Mouse (Mus musculus): ENCODE results near the gene G3bp1.

The G3bp1 gene

DNA sequence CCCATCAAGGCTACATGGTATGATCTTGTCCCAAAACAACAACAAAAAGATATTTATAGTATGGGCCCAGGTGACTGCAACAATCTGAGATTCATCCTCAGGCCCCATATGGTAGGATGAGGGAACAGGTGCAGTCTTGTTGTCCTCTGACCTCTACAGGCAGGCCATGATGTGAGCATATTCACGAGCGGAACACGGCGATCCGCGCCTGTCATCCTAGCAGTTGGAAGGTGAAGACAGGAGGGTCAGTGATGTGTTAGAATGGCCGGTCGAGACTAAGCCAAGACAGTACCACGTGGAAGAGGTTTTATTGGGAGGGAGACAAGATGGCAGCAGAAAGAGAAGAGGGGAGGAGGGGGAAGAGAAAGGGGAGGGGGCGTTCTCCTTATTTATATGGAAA is 4.8 kb upstream of the G3bp1 start:
- no peak for DNase-seq (ENCODE audit: low read depth, low spot score)

- no peak for DNase-seq (ENCODE audit: low read depth, low spot score)
These were observed 4.3 kb upstream of the G3bp1 start for GRCm38 (mm10) chr11:55465177-55465576.

GRCm38 (mm10) chr11:55468012-55468411 is 1.5 kb upstream of the G3bp1 start:
- no peak for DNase-seq (ENCODE audit: low read depth, low spot score)

- no peak for DNase-seq (ENCODE audit: low read depth, low spot score)
These were observed 856 bp upstream of the G3bp1 start for GRCm38 (mm10) chr11:55468611-55469047.

- peak; percentile 51 for DNase-seq (ENCODE audit: low read depth, low spot score)
These were observed 622 bp downstream of the G3bp1 start for GRCm38 (mm10) chr11:55469923-55470691.

- DNase-seq (ENCODE audit: low read depth, low spot score): no peak
These were observed 1.3 kb downstream of the G3bp1 start for GRCm38 (mm10) chr11:55470761-55471160.

- DNase-seq (ENCODE audit: low read depth, low spot score): no peak
These were observed 2.0 kb downstream of the G3bp1 start for GRCm38 (mm10) chr11:55471467-55471866.

DNA sequence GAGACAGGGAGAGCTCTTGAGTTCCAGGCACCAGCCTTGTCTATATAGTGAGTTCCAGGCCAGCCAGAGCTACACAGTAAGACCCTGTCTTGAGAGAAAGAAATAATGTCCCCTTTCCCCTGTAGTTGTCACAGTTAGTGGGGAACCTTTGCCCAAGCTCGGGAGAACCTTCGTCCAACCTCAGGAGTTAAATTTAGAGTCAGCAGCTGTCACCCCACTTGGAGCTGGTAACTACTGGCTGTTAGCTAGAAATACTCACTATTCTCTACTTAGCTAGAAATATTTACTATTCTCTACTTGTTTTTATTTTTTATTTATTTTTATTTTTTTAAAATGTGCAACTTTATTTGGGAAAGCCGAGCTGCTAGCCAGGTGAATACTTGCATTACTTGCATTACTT is 3.7 kb downstream of the G3bp1 start:
- DNase-seq (ENCODE audit: low read depth, low spot score): no peak

GRCm38 (mm10) chr11:55485443-55485842 is 16.0 kb downstream of the G3bp1 start:
- DNase-seq (ENCODE audit: low read depth, low spot score): no peak

- DNase-seq (ENCODE audit: low read depth, low spot score): no peak
These were observed 26.7 kb downstream of the G3bp1 start for GRCm38 (mm10) chr11:55496158-55496557.

DNA sequence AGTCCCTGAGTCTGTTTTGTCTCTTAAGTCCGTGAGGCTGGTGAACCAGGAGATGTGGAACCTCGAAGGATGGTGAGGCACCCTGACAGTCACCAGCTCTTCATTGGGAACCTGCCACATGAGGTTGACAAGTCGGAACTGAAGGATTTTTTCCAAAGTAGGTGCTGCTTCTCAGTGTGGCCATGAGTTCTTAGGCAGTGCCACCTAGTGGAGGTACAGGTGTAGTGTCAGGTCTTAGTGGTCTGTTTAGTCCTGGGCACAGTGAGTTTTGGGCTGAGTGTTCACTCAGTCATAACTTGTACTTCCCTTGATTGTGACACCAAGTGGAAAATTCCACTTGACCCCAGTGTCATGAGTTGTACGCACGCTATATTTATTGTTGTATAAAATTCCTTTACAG is 28.4 kb downstream of the G3bp1 start:
- peak; percentile 60 for DNase-seq (ENCODE audit: low read depth, low spot score)

- DNase-seq (ENCODE audit: low read depth, low spot score): no peak
These were observed 32.6 kb downstream of the G3bp1 start for GRCm38 (mm10) chr11:55501955-55502531.

GRCm38 (mm10) chr11:55502886-55503285 is 33.4 kb downstream of the G3bp1 start:
- DNase-seq (ENCODE audit: low read depth, low spot score): no peak

GRCm38 (mm10) chr11:55505485-55505884 is 36.0 kb downstream of the G3bp1 start:
- no peak for DNase-seq (ENCODE audit: low read depth, low spot score)

DNA sequence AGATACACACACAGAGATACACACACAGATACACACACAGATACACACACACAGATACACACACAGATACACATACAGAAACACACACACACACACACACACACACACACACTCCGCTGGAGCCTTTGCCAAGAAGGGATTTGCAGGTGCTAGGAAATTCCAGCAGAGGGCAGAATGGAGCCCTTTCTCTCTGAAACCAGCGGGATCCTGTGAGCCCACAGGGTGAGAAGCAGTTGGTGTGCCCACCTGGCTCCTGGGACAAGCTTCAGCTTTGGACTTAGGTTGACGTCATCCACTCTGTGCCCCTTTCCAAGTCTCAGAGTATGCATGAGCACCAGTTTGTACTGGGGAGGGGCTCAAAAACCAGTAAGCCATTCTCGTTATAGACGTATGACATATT is 41.9 kb downstream of the G3bp1 start:
- no peak for DNase-seq (ENCODE audit: low read depth, low spot score)

DNA sequence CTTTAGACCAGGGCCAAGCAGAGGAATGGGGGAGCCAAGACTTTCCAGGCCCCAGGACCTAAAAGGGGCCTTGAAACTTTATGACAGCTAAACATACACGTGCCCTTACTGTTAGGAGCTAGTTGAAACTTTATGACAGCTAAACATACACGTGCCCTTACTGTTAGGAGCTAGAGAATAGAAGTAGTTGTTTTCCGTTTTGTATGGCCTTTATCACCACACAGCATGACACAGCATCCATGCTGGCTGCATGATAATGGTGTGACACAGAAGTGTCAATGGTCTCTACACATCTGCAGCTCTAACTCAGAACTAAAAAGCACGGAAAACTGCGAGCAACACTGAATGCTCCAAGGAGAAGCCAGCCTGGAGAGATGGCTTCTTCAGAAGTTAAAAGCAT is 48.2 kb downstream of the G3bp1 start:
- no peak for DNase-seq (ENCODE audit: low read depth, low spot score)

DNA sequence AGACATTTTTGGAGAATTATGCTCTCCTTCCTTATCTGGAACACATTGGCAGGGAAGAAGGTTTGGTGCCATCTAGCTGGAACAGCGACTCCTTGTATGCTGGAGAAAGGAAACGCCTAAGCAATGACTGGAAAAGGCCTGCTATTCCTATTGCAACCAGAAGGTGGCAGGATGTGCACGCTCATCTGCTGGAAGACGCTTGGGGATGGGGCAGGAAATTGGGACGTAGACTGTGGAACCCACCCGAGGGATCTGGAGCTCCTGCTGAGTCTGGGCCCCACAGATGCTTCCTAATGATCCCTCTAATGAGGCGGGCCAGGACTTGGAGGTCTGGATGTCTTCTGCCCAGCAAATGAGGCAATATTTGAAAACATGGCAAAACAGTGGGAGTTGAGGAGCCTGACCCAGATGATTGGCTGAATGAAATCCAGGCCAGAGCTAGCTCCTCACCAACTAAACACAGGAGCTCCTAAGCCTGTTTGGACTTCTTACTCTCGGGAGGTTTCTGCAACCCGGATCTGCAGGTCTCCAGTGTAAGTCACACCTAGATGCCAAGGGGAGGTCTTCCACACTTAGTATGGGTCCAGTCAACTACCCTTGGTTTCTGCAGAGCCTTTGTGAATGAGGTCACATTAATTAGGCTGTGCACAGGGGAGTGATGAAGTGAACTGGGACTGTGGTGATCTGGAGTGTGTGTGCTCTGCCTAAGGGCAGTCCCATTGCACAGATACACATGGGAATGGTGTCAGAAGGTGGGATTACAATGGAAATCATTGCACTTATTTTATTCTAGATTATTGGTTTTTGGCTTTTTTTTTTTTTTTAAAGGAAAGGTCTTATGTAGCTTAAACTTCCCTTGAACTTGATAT is 49.6 kb downstream of the G3bp1 start:
- peak; percentile 42 for DNase-seq (ENCODE audit: low read depth, low spot score)

GRCm38 (mm10) chr11:55530741-55531140 is 61.3 kb downstream of the G3bp1 start:
- DNase-seq (ENCODE audit: low read depth, low spot score): no peak

DNA sequence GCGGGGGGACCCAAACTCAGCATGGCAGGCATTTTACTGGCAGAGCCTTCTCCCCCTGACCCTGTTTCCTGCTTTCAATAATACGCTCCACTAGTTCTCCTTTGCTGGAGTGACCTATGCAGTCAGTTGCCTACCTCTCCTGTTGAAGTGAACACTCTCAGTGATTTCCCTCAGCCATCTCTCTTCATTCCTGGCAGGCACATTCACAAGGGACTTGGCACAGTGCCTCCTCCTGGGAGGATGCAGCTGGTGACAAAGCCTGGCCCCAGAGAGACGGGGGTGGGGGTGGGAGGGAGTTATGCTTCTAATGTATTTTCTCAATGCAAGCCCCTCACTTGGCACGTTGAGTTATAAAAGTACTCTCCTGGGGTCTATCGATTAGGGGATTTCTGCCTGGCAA is 63.9 kb downstream of the G3bp1 start:
- no peak for DNase-seq (ENCODE audit: low read depth, low spot score)

- no peak for DNase-seq (ENCODE audit: low read depth, low spot score)
These were observed 65.3 kb downstream of the G3bp1 start for GRCm38 (mm10) chr11:55534766-55535165.

GRCm38 (mm10) chr11:55542128-55542527 is 72.6 kb downstream of the G3bp1 start:
- no peak for DNase-seq (ENCODE audit: low read depth, low spot score)

GRCm38 (mm10) chr11:55542671-55543070 is 73.2 kb downstream of the G3bp1 start:
- no peak for DNase-seq (ENCODE audit: low read depth, low spot score)
